9 mouse cellular contexts compared by ENCODE assay signal in the genomic region with DNA sequence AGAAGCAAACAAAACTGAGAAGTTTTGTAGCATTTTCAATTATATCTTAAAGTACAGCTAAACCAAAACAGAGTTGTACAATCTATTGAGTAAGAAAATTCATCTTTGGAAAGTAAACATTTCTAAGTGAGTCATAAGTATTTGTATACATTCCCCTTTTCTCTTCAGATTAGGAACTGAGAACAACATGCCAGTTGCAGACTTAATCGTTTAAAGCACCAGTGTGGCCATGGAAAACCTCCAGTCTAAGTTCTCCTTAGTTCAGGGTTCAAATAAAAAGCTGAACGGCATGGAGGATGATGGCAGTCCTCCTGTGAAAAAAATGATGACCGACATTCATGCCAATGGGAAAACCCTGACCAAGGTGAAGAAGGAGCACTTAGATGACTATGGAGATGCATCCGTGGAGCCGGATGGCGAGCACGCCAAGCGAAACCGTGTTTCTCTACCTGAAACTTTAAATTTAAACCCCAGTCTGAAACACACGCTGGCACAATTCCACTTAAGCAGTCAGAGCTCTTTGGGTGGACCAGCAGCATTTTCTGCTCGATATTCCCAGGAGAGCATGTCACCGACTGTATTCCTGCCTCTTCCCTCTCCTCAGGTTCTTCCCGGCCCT. TPM values are rescaled to one million over a fixed set of nuclear protein-coding genes. Genes with fewer than 3 reads are reported as not detected.
DNase-seq lines count a peak whose midpoint lies in the region; ATAC-seq and TF ChIP-seq lines count a peak whose summit lies in the region.
"Had no signal": no experiment of that assay in that cellular context is flagged by ENCODE, and none has a peak within 500 bp of the region (broad histone marks: within the 10 kb centered on the region; RNA-seq: fewer than 3 reads in every experiment).

No protein-coding gene starts in this region.

- intact Hi-C loops in heart, adult 2 months (cut with DNase I): loop anchor here (10.0 kb wide), 1 partner anchor 302 kb away; a partner anchor contains a TSS

- ATAC-seq in heart, embryonic 12.5 days (ENCODE audit: insufficient number of reproducible peaks, low FRiP score): no peak
- no peak for ATAC-seq in limb, embryonic 13.5 days (ENCODE audit: low FRiP score, low read depth)

- WGBS in heart, embryonic 12.5 days: 80% methylated on average over 13 of the region's 13 CpGs
- WGBS in heart, adult 2 months: 79% methylated on average over 13 of the region's 13 CpGs
- WGBS in limb, embryonic 13.5 days: 79% methylated on average over 13 of the region's 13 CpGs

- no peak for TF ChIP-seq POLR2A in heart, adult 2 months (IDR thresholded peaks at IDR 0.05; ENCODE audit: insufficient read depth, low read depth, low read length)

- peaks cover 2% of the 10 kb centered on the region; the same call in 1 of the 2 replicates for H3K79me2 ChIP-seq in heart, adult 2 months (replicated peaks; ENCODE audit: control insufficient read depth, insufficient read depth, low read length)

- no peak for DNase-seq in heart, adult 2 months
- peak; percentile 37 for DNase-seq in testis, postnatal 10 days (ENCODE audit: low spot score)
- no peak for DNase-seq in testis, postnatal 14 days (ENCODE audit: low spot score)
- no peak for DNase-seq in spleen, postnatal 14 days (ENCODE audit: low spot score in 2 of 2)
- no peak for DNase-seq in thymus, postnatal 25 days
- DNase-seq in layer of hippocampus, postnatal 14 days (ENCODE audit: low spot score in 2 of 2): no peak

- no peak for TF ChIP-seq EP300 in heart, adult 2 months (IDR thresholded peaks at IDR 0.05; ENCODE audit: insufficient read depth, low read depth, low read length)

- peak overlapping the region; percentile 55 for H3K4me2 ChIP-seq in heart, embryonic 12.5 days
- peak overlapping the region; percentile 55 for H3K4me2 ChIP-seq in limb, embryonic 13.5 days (replicated peaks)

- H3K27me3 ChIP-seq in heart, embryonic 12.5 days (replicated peaks): no peaks in the 10 kb centered on the region
- H3K27me3 ChIP-seq in heart, adult 2 months (ENCODE audit: control insufficient read depth, insufficient read depth, low read length): no peaks in the 10 kb centered on the region
- no peaks in the 10 kb centered on the region for H3K27me3 ChIP-seq in limb, embryonic 13.5 days

- peaks cover 30% of the 10 kb centered on the region for H3K4me1 ChIP-seq in heart, embryonic 12.5 days (replicated peaks)
- peaks cover 12% of the 10 kb centered on the region for H3K4me1 ChIP-seq in heart, adult 2 months (ENCODE audit: control insufficient read depth, insufficient read depth, low read length)
- peaks cover 44% of the 10 kb centered on the region for H3K4me1 ChIP-seq in limb, embryonic 13.5 days

- H3K36me3 ChIP-seq in heart, embryonic 12.5 days: peaks cover 7% of the 10 kb centered on the region; the same call in 1 of the 2 replicates
- peaks cover 36% of the 10 kb centered on the region for H3K36me3 ChIP-seq in heart, adult 2 months (ENCODE audit: control insufficient read depth, insufficient read depth, low read length)
- H3K36me3 ChIP-seq in limb, embryonic 13.5 days: peaks cover 8% of the 10 kb centered on the region; the same call in 1 of the 2 replicates

- no peak overlapping the region for H3K9ac ChIP-seq in heart, embryonic 12.5 days
- no peak overlapping the region for H3K9ac ChIP-seq in heart, adult 2 months (ENCODE audit: low read depth, low read length)
- H3K9ac ChIP-seq in limb, embryonic 13.5 days: no peak overlapping the region

- TF ChIP-seq CTCF in heart, adult 2 months (IDR thresholded peaks at IDR 0.05): no peak

- no peak overlapping the region for H3K27ac ChIP-seq in heart, embryonic 12.5 days (ENCODE audit: poor library complexity, severe bottlenecking)
- H3K27ac ChIP-seq in heart, adult 2 months: no peak overlapping the region
- H3K27ac ChIP-seq in limb, embryonic 13.5 days: no peak overlapping the region
- H3K27ac ChIP-seq: left cerebral cortex, adult 2 months had no signal

- H3K9me3 ChIP-seq in heart, embryonic 12.5 days (replicated peaks): no peaks in the 10 kb centered on the region
- no peaks in the 10 kb centered on the region for H3K9me3 ChIP-seq in limb, embryonic 13.5 days

- H3K4me3 ChIP-seq in heart, embryonic 12.5 days: peak overlapping the region; percentile 21; the same call in 1 of the 2 replicates
- H3K4me3 ChIP-seq in heart, adult 2 months: no peak overlapping the region
- H3K4me3 ChIP-seq in limb, embryonic 13.5 days: peak overlapping the region; percentile 20

RNA-seq across cellular contexts. Expression of a gene that starts 2.4 kb away (rescaled TPM):
- polyA plus RNA-seq in heart, embryonic 12.5 days (2016; fragmentation: Nextera tagmentation; extraction: Ambion mirVana): 30.2 and 30.3 TPM in 2 replicates
- total RNA-seq in heart, adult 2 months (2021): 10 to 100 TPM; 14.2 to 15.4 TPM
- polyA plus RNA-seq in heart, adult 2 months (2012; rRNA removed): 8.0 and 13.8 TPM in 2 replicates
- 27.2 and 30.2 TPM in 2 replicates for polyA plus RNA-seq in limb, embryonic 13.5 days (2015; fragmentation: Nextera tagmentation; extraction: Ambion mirVana)
- total RNA-seq in layer of hippocampus, postnatal 14 days (2021): 10 to 100 TPM; 62.7 to 63.9 TPM

RNA-seq across cellular contexts. Expression of a gene that starts 52.5 kb away (rescaled TPM):
- 4.6 and 4.7 TPM in 2 replicates for polyA plus RNA-seq in heart, embryonic 12.5 days (2016; fragmentation: Nextera tagmentation; extraction: Ambion mirVana)
- total RNA-seq in heart, adult 2 months (2021): under 1 TPM; 0.57 to 0.68 TPM
- 0.59 and 0.94 TPM in 2 replicates for polyA plus RNA-seq in heart, adult 2 months (2012; rRNA removed)
- 9.4 and 10.7 TPM in 2 replicates for polyA plus RNA-seq in limb, embryonic 13.5 days (2015; fragmentation: Nextera tagmentation; extraction: Ambion mirVana)
- total RNA-seq in layer of hippocampus, postnatal 14 days (2021): 100 to 1,000 TPM; 189 to 199 TPM
